Mouse (Mus musculus) kidney, postnatal 14 days (tissue): ENCODE measurements around the gene Prkg1.
"Not testable (repeated sequence)": the region's sequence is repeated elsewhere in the genome, so short reads cannot be mapped to it uniquely, and the experiment has no call there.

Experiments
- DNase-seq: peaks from one replicate; pipeline ENCODE4 v3.0.0; 2022; ENCODE audit warnings: mixed read lengths

Prkg1 gene

GRCm38 (mm10) chr19:30553740-30554139 lies 1211.1 kb downstream of the Prkg1 start:
- peak; percentile 12 for DNase-seq

- DNase-seq = no peak
Measured at GRCm38 (mm10) chr19:30552260-30552659, 1212.6 kb downstream of the Prkg1 start.

- no peak for DNase-seq
Measured at GRCm38 (mm10) chr19:30549854-30550647, 1214.8 kb downstream of the Prkg1 start.

- DNase-seq = peak; percentile 51
Measured at GRCm38 (mm10) chr19:30549044-30549853, 1215.6 kb downstream of the Prkg1 start, which contains the start of gene Dkk1. TSS of gene Dkk1 (minus strand) at chr19:30549665.

GRCm38 (mm10) chr19:30548411-30549043 lies 1216.3 kb downstream of the Prkg1 start:
- peak; percentile 4 for DNase-seq

GRCm38 (mm10) chr19:30539365-30539941 lies 1225.4 kb downstream of the Prkg1 start:
- DNase-seq = not testable (repeated sequence)

- DNase-seq = peak; percentile 68
Measured at GRCm38 (mm10) chr19:30516771-30517170, 1248.1 kb downstream of the Prkg1 start.
